Mouse (Mus musculus): ENCODE results near the gene Slbp.
A peak's percentile ranks its signal among the peaks of the same experiment; 100 is the strongest.

Gene Slbp

GRCm38 (mm10) chr5:33681611-33682388, 29.4 kb upstream of the Slbp start:
- no peak for DNase-seq (ENCODE audit: low read depth, low spot score)

GRCm38 (mm10) chr5:33681044-33681443, 28.7 kb upstream of the Slbp start:
- no peak for DNase-seq (ENCODE audit: low read depth, low spot score)

DNA sequence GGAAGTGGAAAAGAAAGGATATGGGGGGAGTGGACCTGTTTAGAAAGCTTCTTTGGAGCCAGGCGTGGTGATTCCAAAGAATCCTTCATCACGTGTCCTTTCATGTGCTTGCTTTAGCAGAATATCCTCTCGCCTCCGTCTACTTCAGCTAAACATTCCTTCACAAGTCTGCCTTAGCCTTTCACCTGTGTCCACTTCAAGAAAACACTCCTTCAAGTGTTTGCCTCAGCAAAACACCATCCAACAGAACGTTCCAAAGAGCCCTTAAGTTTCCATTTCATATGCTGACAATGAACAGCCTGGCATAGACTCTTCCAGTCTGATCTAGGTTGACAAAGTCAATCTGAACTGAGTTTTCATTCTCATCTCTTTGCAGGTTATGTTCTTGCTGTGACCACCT, 25.9 kb upstream of the Slbp start:
- no peak for DNase-seq (ENCODE audit: low read depth, low spot score)

- peak; percentile 57 for DNase-seq (ENCODE audit: low read depth, low spot score)
These were observed 23.6 kb upstream of the Slbp start for GRCm38 (mm10) chr5:33675964-33676363.

- DNase-seq (ENCODE audit: low read depth, low spot score), result no peak
These were observed 22.1 kb upstream of the Slbp start for GRCm38 (mm10) chr5:33674439-33674838.

DNA sequence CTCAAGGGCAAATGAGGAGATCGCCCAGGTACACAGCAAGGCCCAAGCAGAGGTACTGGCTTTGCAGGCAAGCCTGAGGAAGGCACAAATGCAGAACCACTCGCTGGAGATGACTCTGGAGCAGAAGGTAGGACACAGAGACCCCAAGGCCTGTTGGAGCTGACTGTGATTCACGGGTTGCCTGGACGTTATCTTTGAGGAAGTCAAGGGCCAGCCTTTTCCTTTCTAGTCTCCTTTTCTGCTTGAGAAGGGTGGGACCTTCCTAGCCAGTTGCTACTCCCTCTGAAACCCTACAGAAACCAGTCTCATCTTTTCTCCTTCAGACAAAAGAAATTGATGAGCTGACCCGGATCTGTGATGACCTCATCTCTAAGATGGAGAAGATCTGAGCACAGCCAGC, 19.3 kb upstream of the Slbp start:
- no peak for DNase-seq (ENCODE audit: low read depth, low spot score)

DNA sequence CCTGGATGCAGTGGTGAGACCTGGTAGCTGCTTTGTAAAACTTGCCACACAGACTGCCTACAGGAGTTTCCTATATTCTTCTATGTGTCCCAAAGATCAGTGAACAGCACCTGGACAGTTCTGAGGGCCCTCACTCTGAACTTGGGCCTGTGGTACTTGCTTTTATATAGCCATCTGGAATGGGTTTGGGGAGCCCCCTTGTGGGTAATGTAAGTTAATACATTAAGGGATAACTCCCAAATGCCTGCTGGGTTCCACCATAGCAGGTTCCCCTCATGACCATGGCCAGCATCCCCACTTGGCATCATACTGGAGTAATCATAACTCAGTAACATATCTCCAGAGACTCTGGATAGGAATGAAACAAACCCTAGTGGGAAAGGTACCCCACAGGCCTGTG, 15.8 kb upstream of the Slbp start:
- peak; percentile 74 for DNase-seq (ENCODE audit: low read depth, low spot score)

DNA sequence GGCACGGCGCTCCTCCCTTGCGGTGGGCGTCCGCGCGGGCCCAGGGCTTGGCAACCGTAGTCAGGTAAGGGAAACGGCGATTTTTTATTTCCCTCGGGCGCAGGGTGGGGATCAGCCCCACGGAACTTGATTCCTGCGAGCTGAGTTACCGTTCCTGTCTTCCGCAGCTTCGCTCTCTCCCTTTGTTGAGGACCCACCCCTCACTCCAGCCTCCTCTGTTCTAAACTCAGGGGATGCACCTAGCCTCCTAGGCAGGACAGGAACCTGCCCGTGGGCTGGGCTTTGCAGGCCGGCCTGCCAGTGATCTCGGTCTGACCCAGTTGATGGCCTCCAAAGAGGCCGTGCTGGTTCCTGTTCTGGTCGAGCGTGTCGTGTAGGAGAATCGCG, 6.3 kb upstream of the Slbp start:
- peak; percentile 82 for DNase-seq (ENCODE audit: low read depth, low spot score)

DNA sequence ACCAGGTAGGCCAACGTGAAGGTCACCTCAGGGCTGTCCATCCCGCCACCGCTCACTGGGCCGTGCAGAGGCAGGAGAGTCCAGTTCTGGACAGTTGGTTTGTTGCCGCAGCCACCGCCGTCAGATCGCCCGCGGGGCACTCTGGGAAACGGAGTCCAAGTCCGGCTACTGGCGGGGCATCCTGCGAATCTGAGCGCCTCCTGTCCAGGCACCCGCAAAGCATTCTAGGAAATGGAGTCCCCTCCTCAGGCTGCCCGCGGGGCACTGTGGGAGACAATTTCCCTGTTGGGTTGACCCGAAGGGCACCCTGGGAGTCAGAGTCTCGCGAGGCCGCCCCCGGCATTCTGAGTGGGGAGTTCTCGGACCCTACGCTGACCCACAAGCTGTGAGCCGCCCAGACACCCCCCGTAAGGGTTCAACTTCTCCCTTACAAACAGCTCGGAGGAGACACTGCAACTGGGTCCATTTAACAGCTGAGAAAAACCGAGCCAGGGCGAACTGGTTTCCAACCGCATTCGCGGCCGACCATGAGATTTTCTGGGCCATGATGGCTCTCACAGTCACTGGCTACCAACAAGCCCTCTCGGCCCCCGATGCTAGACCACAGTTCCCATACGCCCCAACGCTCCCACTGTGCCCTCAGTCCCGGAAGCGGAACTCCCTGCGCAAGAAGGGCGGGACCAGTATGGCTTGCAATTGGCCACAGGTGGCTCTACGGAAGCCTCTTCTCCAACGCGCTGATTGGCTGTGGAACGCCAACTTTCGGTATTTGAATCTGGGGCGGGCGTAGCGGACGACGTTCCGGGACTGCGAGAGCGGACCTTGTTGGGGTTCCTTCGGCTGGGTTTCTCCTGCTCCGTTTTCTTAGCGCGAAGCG, 5.7 kb upstream of the Slbp start, which contains the start of the genes Tacc3 and Tmem129:
Tacc3 (plus strand) TSS at position 342 of the 877 bp plus-strand sequence.
Tmem129 (minus strand) TSS at position 630 of the 877 bp plus-strand sequence.
- DNase-seq (ENCODE audit: low read depth, low spot score), result peak; percentile 99

DNA sequence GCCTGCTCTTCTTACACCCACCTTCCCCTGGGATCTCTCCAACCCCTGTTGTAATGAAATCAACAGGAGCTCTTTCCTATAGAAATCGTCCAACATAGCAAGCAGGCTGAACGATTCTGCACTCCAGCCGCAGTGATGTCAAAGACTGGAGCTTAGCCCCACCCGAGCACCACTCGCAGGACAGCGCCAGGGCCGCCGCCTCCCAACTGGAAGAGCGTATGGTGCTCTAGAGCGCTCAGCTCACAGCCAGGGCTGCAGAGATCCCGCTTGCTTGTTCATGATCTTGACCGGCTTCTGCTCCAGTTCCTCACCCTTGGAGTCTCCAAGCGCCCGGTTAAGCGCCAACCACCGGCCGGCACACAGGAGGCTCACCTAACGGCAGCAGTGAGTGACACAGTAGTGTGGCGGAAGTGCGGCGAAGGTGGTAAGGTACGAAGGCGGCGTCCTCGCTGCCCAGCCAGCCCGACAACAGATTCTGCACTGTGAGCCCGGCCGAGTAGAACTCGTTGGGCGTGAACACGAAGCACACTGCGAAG, 4.9 kb upstream of the Slbp start:
- DNase-seq (ENCODE audit: low read depth, low spot score), result peak; percentile 68

DNA sequence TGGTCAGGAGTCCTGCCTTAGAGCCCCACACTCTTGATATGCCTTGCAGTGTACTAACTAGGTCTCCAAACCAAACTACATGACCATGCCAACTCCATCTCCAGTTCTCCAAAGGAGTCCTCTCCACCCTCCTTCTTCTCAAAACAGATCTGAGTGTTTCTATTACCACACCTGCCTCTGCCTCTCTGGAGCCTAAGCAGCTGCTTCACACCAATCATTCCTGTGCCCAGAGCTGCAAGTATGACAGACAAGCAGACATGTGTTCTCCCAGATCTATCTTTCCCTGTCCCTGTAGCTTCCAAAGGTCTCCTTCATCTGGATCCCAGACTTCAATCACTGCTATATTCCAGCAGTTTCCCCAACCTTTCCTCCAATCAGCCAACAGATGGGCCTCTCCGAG, 4.4 kb upstream of the Slbp start:
- no peak for DNase-seq (ENCODE audit: low read depth, low spot score)

GRCm38 (mm10) chr5:33655251-33655840, 3.0 kb upstream of the Slbp start:
- no peak for DNase-seq (ENCODE audit: low read depth, low spot score)

- no peak for DNase-seq (ENCODE audit: low read depth, low spot score)
These were observed 2.0 kb upstream of the Slbp start for GRCm38 (mm10) chr5:33654424-33654823.

- DNase-seq (ENCODE audit: low read depth, low spot score), result no peak
These were observed 404 bp upstream of the Slbp start for GRCm38 (mm10) chr5:33652783-33653173.

DNA sequence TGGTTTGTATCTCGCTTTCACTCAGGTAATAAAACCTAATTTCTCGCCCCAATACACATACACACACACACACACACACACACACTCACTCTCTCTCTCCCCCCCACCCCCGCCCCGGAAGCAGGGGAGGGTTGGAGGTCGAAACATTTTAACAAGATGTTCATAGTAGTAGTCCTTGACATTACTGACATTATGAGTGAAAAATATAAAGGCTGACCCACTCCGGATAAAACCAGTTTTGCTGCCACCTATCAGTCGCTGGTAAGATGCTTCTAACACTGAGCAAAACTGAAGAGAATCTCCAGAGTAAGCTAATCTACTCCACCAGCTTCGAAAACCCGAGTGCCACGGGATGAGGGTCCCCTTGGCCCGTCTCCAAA, 843 bp downstream of the Slbp start:
- DNase-seq (ENCODE audit: low read depth, low spot score), result no peak

DNA sequence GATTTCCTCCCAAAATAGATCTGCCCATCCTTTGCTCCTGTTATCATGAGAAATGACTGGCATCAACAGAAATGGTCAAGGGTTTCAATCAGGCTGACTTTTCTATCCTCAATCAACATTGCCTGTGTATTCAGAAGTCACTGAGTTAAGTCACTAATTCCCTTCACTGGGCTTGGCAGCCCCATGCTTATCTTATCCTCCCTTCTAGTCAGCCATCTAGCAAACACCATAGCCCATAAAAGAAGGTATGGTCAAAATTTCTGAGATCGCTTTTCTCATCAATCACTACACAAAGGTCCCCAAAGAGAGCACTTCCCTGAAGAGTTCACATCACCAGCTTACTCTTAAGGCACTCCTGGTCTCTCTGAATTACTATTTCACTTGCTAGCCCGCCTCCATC, 1.4 kb downstream of the Slbp start:
- no peak for DNase-seq (ENCODE audit: low read depth, low spot score)

DNA sequence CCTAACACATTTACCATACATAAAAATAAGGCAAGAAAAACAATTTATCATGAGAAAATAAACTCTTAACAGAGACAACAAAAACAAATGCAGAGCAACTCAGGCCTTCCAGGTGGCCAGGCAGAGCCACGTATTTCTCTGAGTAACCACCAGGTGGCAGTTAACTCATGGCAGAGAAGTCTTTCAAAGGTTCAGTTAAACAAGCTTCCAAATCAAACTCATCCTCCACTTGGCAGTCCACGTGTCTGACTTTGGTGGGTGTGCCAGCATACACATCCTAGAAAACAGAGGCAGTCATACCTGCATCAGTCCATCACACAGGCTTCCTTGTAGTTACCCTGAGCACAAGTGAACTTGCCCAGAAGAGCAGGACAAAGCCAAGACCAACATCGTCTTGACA, 11.7 kb downstream of the Slbp start:
- peak; percentile 71 for DNase-seq (ENCODE audit: low read depth, low spot score)

DNA sequence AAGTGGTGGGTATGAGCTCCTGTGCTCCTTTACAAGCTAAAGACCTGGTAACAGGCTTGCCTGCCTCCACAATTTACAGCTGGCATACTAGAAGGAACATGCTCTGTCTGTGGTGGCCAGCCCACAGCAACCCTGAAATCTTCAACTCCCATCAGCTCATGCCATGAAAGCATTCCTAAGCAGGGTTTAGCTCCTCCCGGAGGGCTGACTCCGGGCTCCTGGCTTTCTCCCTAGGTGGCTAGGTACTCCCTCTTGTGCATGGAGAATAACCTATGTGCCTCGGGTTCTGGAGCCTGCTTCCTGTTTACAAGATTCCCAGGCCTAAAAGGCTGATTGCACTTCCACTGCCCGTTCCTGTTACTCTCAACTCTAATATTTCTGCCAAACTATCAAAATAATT, 13.5 kb downstream of the Slbp start:
- peak; percentile 17 for DNase-seq (ENCODE audit: low read depth, low spot score)

GRCm38 (mm10) chr5:33637606-33638350, 14.6 kb downstream of the Slbp start:
- DNase-seq (ENCODE audit: low read depth, low spot score), result no peak

GRCm38 (mm10) chr5:33635361-33635760, 17.0 kb downstream of the Slbp start:
- no peak for DNase-seq (ENCODE audit: low read depth, low spot score)

DNA sequence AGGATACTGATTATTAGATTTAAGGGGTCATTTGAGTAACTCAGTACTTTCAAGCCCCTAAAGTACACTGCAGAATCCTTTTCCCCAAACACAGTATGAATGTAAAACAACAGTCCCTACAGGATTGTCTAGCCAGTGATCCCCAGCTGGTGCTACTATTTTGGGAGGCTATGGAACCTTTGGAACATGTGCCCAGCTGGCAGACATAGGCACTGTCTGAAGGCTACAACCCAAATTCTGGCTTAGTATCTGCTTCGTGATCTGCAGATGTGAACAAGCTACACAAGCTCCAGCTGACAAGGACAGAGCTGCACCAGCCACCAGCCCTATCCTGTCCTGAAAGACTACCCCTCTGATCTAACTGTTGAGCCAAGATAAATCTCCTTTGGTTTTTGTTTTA, 19.8 kb downstream of the Slbp start:
- DNase-seq (ENCODE audit: low read depth, low spot score), result no peak
